Mouse (Mus musculus) thymus, postnatal 4 days (tissue): Measurements from ENCODE around the gene Syt9.

Experiments
- DNase-seq: peaks from one replicate; pipeline ENCODE4 v3.0.0; 2021

Syt9 gene

DNA sequence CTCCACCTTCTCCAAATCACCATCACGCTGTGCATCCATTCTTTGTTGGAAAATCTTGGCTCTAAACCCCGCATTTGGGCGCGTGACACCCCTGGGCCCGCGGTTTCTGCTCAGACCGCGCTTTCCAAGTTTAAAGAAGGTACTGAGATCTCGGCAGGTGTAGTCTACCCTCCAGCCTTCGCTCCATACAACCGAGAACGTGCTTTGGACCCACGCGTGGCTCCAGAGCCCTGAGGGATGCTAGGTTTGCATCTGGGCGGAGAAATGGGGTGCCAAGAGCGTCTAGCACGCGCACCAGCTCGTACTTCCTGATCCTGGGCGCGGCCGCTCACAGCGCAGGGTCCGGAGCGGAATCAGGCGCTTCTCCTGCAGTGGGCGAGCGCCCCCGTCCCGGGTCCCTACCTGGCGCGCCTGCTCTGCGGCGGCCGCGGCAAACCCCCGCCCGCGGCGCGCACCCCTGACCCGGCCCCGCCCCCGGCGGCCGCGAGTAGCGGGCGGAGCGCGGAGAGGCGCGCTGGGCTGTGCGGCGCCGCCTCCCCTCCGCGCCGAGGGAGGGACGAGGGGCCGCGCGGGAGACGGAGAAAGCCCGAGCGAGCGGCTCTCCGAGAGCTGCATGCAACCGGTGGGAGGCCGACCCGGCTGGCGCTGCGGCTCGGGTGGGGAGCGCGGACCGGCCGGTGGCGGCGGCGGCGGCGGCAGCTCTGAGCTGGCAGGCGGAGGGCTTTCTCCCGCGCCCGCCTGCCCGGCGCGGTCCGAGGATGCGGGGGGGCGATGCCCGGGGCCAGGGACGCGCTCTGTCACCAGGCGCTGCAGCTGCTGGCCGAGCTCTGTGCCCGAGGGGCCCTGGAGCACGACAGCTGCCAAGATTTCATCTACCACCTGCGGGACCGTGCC lies at the start of gene Syt9:
TSS of gene Syt9 (plus strand) at position 497 of the 894 bp plus-strand sequence.
- DNase-seq, result peak; percentile 28

GRCm38 (mm10) chr7:107339013-107339412 lies 31.5 kb upstream of the Syt9 start:
- no peak for DNase-seq

DNA sequence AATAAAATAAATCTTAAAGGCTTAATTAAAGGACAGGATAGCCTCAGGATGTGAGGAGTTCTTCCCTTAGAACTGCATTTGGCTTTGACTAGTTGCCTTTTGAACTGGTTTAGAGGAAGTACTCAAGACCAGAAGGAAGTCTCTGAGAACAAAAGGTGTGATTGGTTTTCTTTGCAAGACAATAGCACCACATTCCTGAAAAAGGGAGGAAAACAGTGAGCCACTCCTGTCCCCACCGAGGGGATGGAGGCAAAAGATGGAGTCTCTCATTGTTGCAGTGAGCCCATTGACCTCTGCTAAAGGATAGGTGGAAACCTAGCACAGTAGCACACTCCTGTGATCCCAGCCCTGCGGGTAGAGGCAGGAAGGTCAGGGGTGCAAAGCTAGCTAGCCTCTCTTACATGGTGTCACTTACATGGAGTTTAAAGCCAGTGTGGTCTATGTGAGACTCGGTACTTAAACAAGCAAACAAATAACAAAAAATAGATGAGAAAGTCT lies 30.9 kb upstream of the Syt9 start:
- DNase-seq, result no peak

DNA sequence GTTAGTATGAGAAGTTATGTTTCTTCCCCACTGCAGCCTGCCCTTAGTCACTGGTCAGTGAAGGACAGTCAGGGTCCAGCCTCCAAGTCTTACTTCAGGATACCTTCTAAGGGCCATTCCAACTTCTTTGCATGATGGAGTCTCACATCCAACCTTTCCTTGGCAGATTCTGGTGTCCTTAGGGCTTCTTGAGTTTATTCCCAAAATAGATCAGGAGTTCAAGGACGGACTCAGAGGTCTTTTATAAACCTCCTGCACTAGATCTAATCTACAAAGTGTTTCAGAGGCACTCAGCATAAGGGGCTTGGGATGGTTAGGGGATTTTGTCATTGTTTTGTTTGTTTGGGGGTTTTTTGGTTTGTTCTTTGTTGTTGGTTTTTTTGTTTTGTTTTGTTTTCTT lies 30.3 kb upstream of the Syt9 start:
- no peak for DNase-seq

DNA sequence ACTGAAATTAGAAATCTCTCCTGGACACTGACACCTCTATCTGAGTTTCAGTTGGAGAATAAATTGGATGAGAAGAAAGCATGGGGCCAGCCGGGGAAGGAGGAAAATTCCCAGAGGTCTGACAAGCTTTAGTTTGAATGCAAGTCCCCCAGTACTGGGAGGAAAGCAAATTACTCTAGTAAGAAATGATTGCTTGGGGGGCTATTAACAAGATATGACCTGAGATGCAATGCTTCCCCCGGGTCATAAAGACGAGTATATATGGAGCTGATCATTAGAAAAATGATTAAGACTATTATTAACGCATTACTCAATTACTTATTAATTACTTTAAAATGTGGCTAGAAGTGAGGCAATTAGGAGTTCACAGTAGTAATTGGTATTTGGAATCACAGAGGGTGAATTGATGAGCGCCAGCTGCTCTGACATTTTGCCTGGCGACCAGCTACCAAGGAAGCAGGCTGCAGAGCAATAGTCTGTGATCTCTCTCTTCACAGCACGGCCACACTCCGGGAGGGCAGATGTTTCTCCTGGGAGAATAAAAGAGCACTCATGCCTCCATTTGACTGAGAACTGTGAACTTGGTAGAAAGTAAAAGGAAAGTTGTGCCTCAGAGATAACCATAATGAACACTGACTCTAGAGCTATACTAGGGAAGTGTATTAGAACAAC lies 28.9 kb upstream of the Syt9 start:
- no peak for DNase-seq

DNA sequence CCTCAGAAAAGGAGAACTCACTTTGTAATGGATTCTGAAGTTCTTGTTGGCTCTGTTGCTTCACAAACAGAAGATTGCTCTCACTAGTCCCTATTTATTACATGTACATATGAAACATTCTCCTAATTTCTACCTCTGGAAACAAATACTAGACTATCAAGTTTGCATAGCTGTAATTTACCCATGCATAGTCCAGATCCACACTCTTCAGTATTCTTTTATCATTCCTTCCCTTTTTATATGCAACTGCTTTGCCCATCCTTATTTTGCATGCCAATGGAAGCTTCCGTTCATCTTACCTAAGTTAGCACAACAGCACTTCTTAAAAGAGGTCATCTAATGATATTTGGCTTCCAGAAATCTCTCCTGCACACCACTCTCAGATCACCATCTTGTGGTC lies 21.3 kb upstream of the Syt9 start:
- DNase-seq, result no peak

DNA sequence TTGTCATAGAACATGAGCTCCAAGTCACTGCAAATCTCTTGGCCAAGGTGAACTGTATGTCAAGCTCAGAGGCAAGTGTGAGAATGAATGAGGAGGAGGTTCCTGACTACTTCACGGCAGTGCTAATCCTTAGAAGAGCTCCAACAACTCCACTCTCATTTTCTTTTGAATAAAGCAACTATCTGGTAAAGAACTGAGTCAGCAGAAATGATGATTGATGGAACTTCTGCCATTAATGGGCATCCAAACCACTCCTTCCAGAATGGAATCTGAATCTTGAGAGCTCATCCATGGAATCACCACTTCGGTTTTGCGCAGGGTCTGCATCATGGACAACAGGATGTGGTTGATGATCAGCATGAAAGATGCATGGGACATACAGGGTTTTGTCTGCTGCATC lies 8.4 kb upstream of the Syt9 start:
- no peak for DNase-seq

GRCm38 (mm10) chr7:107362634-107363033 lies 7.9 kb upstream of the Syt9 start:
- no peak for DNase-seq

GRCm38 (mm10) chr7:107371126-107371920 lies 795 bp downstream of the Syt9 start:
- DNase-seq, result peak; percentile 10

DNA sequence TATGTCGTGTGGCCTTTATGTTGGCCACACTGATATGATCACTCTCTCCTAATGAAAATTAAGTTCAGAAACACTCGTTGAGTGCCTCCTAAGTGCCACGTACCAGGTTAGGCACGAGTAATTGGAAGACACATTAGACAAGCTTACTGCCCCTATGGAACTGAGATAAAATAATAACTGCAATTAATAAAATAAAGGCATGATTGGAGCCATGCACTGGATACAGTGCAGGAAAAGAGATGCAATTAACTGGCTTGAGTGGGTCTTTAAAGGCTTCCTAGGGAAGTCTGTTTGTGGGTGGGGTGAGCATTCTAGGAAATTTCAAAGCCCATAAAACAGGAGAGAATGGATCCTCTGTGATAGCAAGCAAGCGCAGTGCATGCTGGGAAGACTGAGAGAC lies 10.0 kb downstream of the Syt9 start:
- DNase-seq, result no peak

DNA sequence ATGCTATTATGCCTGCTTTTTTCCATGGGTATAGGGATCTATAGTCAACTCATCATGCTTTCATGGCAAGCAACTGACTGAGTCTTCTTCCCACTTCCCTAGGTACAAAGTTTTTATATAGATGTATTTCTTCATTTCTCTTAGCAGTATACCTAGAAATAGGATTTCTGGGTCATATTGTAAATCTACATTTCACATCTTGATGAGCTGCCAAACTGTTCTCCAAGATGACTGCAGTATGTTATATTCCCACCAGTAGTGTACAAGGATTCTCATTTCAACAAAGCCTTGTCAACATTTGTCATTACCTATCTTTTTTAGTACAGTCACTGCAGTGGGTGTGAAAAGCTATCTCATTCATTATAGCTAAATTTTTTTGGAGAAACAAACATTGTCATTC lies 19.1 kb downstream of the Syt9 start:
- DNase-seq, result no peak

GRCm38 (mm10) chr7:107392749-107393148 lies 22.2 kb downstream of the Syt9 start:
- DNase-seq, result peak; percentile 9

DNA sequence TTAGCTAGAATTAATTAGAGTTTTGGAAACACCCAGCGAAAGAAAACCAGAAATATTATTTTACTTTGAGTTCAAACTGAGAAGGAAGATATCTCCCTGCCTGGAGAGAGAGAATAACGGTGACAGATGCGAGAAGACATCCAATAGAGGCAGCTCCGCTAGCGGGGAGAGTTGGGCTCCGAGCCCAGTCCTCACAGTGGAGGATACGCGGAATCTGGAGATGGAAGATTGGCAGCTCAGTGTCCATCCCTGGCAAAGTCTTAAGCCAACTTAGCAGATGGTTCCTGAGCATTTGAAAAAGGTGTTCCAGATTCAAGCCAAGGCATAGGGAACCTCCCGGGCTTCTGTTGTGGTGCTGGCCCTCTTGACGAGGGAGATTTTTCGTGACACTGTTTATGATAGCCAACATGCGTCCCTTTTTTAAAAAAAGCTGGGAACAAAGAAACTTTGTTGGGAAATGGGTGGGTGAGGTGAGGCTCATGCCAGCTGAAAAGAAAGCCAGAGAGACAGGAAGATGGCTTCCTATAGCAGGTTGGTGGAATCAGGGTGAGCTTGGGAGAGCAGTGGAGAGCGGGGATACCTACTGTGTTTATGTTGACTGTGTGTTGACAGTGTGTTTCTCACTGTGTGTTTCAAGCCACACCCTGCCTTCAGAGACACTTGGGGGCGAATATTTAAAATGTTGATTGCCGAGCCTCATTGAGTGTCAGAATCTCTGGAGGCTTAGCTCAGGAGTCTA lies 29.7 kb downstream of the Syt9 start:
- no peak for DNase-seq

DNA sequence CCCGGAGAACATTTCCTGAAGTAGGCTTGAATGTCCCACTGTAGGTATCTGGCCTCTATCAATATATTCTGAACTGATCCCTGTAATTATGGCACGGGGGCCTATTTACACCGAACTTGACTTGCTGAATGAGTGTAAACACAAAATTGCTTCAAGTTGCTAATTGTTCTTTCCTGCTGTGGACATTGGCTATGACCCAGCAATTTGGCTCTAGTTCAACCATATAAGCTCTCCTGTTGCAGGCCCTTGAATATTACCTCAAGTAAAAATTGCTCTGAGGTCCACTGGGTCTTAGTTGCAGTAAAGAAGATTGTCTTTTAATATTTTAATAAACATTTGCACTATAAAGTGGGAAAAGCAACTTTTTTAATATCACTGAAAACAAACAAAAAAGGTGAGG lies 32.7 kb downstream of the Syt9 start:
- no peak for DNase-seq

DNA sequence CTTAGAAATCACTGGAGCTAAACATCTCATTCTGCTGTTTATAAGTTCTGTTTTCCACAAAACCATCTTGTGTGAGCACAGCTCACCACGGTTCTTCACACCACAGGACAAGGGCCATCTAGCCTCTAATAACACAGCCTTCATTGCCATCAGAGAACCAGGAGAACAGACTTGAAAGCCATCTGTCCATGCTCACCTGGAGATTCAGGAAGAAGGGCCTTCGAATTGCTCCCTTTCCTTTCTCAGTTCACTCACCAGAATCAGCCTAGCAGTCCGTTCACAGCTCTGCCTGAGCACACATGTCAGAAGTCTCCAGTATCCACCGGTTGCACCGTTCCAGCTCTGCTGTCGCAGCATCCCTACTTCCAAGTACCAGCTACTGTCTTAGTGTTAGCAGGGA lies 44.4 kb downstream of the Syt9 start:
- no peak for DNase-seq

- DNase-seq, result no peak
These were observed 46.7 kb downstream of the Syt9 start for GRCm38 (mm10) chr7:107417043-107417850.

DNA sequence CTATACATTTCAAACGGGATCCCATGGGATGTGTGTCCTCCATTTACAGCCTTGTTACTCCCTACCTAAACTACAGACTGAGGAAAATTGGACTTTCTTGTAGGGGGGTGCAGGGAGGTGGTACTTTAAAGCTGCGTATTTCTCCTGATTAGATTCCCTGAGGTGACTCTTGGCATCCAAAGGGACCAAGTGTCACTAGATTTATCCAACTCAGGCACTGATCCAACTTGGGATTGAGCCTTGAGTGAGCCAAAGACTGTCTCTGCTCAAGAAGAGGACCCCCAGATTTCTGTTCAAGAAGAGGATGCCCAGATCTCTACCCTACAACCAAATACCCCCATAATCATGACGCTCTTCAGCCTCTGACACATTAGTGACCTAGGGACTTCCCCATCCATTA lies 66.9 kb downstream of the Syt9 start:
- no peak for DNase-seq

DNA sequence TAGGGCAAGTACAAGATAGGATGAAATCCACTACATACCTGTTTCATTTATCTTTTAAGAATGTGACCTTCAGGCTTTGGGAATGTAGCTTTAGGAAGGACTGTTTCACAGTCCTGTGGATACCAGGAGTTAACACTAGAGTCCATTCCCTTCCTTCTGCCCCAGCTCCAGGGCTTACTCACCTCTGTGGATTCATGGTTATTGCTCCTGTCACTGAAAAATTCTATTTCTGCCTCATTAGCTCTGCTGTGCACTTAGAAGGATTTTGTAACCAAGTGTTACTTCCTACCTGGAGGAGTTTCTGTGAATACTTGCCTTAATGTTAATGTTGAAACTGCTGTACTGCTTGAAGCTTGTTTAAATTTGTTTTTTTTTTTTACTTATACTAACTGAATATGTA lies 74.1 kb downstream of the Syt9 start:
- no peak for DNase-seq

DNA sequence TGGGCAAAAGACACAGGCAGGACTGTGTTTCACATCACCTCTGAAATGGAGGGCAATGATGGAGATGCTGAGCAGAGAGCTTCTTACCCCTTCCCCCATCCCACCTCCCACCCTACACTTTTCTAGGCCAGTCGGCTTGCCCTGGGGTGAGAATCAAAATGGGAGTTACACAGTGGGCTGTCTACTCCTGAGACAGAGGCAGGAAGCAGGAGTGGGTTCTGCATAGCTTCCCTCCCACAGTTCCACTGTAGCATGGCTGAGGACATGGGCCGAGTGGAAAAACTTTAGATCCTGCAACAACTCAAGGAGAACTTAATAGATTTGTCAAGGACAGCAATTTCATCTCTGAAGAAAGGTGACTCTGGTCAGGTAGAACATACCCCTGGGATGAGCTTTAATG lies 84.1 kb downstream of the Syt9 start:
- no peak for DNase-seq

DNA sequence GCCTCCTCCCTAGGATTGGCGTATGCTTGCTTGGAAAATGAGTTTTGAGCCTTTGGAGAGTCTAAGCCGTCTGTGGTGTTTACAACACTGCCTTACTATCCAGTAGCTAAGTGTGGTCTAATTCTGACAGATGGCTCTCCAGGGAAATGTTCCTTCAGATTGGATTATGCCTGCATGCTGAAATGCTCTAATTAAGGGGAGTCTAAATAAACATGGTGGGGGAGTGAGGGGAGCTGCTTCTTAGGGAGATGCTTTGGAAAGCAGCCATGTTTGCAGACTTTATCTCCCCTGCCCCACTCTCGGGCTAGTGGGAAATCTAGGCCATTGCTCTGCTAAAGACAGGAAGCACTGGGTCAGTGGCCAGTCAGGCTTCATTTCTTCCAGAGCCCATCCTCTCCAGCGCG lies 84.6 kb downstream of the Syt9 start:
- DNase-seq, result no peak

DNA sequence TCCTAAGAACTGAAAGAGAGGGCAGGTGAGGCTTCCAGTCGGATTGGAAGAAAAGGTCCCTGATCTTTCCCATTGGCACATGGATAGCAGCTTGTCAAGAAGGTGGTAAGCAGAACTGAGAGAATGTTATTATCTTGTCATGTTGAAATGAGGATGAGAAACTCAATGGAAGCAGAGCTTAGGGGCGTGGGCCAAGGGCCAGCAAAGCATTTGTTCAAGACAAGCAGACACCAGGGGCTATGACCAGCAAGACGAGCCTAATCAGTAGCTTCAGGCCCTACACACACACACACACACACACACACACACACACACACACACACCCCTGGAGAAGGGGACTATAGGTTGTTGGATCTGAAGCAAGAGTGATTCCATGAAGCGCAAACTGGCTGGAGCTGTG lies 90.6 kb downstream of the Syt9 start:
- DNase-seq, result no peak
